Mouse (Mus musculus) lung, embryonic 16.5 days (tissue): ENCODE measurements at regions not wholly inside any gene's neighbourhood (a gene's known extent, or its start where the extent isn't known, plus 50 kb on each side); places are given as distances from the start of the nearest gene placed in this dataset.

Source experiments
- ATAC-seq: fragments of 200-750 bp; cut with Nextera tagmentation; 2 replicates; pipeline ENCODE4 v1.8.0; 2017; ENCODE audit warnings: low read depth, mild to moderate bottlenecking, moderate library complexity
- H3K27ac ChIP-seq: fragments of 300-500 bp; sonication (generic); 2 replicates; pipeline ENCODE4 v1.5.1; 2014; ENCODE audit warnings: mild to moderate bottlenecking, control low read depth, low read length
- H3K27me3 ChIP-seq: fragments of 300-500 bp; sonication (generic); 2 replicates; pipeline ENCODE4 v1.6.1; 2014; ENCODE audit warnings: low read depth, low read length, mixed read lengths; ENCODE audit not compliant: control insufficient read depth, insufficient read depth
- H3K36me3 ChIP-seq: fragments of 300-500 bp; sonication (generic); 2 replicates; pipeline ENCODE4 v1.6.1; 2014; ENCODE audit warnings: low read length; ENCODE audit not compliant: control insufficient read depth, insufficient read depth
- H3K4me1 ChIP-seq: fragments of 300-500 bp; sonication (generic); replicated peaks from 2 replicates; pipeline ENCODE4 v1.6.1; 2014; ENCODE audit warnings: low read length, mixed read lengths; ENCODE audit not compliant: control insufficient read depth, insufficient read depth
- H3K4me2 ChIP-seq: fragments of 300-500 bp; sonication (generic); 2 replicates; pipeline ENCODE4 v1.6.1; 2014; ENCODE audit warnings: low read depth, low read length, control low read depth
- H3K4me3 ChIP-seq: fragments of 300-500 bp; sonication (generic); 2 replicates; pipeline ENCODE4 v1.5.1; 2014; ENCODE audit warnings: mild to moderate bottlenecking, low read length, control low read depth
- H3K9ac ChIP-seq: fragments of 300-500 bp; sonication (generic); 2 replicates; pipeline ENCODE4 v1.6.1; 2014; ENCODE audit warnings: low read length, control low read depth
- H3K9me3 ChIP-seq: fragments of 300-500 bp; sonication (generic); 2 replicates; pipeline ENCODE4 v1.6.1; 2016; ENCODE audit warnings: low read length; ENCODE audit not compliant: control insufficient read depth
- WGBS: fragments of 180-500 bp; shearing (Covaris S2); extraction: QIAGEN DNeasy Blood & Tissue Kit; methylation state at CpG from one replicate; pipeline ENCODE4 v1.1.7; 2014; 5-methylcytosine and 5-hydroxymethylcytosine counted together

GRCm38 (mm10) chr10:97387196-97387876 lies 92.1 kb upstream of the Dcn start:
- Histone ChIP-seq H3K27ac (no peak overlapping the region), H3K4me1 (no peaks in the 10 kb centered on the region), H3K27me3 (no peaks in the 10 kb centered on the region), H3K9ac (no peak overlapping the region), H3K4me3 (no peak overlapping the region), H3K9me3 (no peaks in the 10 kb centered on the region), H3K36me3 (no peaks in the 10 kb centered on the region), H3K4me2 (no peak overlapping the region)
- 49% methylated on average over 3 of the region's 3 CpGs for WGBS
- ATAC-seq: no peak

- ATAC-seq: no peak
- Histone ChIP-seq H3K4me3 (no peak overlapping the region), H3K9me3 (no peaks in the 10 kb centered on the region), H3K4me2 (no peak overlapping the region), H3K9ac (no peak overlapping the region), H3K27ac (no peak overlapping the region), H3K36me3 (no peaks in the 10 kb centered on the region), H3K27me3 (no peaks in the 10 kb centered on the region), H3K4me1 (no peaks in the 10 kb centered on the region)
- WGBS: 64% methylated on average over 7 of the region's 7 CpGs
Observed at GRCm38 (mm10) chr10:97389647-97390590, 89.5 kb upstream of the Dcn start.

GRCm38 (mm10) chr10:97397062-97397771 lies 82.2 kb upstream of the Dcn start:
- H3K9ac ChIP-seq: no peak overlapping the region
- peak overlapping the region; percentile 84 for H3K27ac ChIP-seq
- WGBS: 28% methylated on average over 9 of the region's 9 CpGs
- H3K4me3 ChIP-seq: no peak overlapping the region
- no peaks in the 10 kb centered on the region for H3K27me3 ChIP-seq
- ATAC-seq: peak; percentile 81
- no peaks in the 10 kb centered on the region for H3K9me3 ChIP-seq
- H3K36me3 ChIP-seq: no peaks in the 10 kb centered on the region
- peaks cover 7% of the 10 kb centered on the region for H3K4me1 ChIP-seq
- 0 out of 2 replicates have a peak overlapping the region, but pooled peaks have one; percentile 3 for H3K4me2 ChIP-seq

GRCm38 (mm10) chr10:97397896-97398295 lies 81.5 kb upstream of the Dcn start:
- no peak overlapping the region for H3K4me3 ChIP-seq
- WGBS: 27% methylated on average over 2 of the region's 2 CpGs
- H3K4me1 ChIP-seq: peaks cover 8% of the 10 kb centered on the region
- no peaks in the 10 kb centered on the region for H3K36me3 ChIP-seq
- no peak for ATAC-seq
- peak overlapping the region; percentile 84; the same call in 1 of the 2 replicates for H3K27ac ChIP-seq
- no peaks in the 10 kb centered on the region for H3K27me3 ChIP-seq
- H3K9me3 ChIP-seq: no peaks in the 10 kb centered on the region
- H3K9ac ChIP-seq: no peak overlapping the region
- no peak overlapping the region for H3K4me2 ChIP-seq

- 78% methylated on average over 2 of the region's 2 CpGs for WGBS
- H3K27ac ChIP-seq: no peak overlapping the region
Observed at GRCm38 (mm10) chr10:97402524-97402923, 76.9 kb upstream of the Dcn start.

GRCm38 (mm10) chr10:97404076-97404787 lies 75.2 kb upstream of the Dcn start:
- Histone ChIP-seq H3K4me1 (0 out of 2 replicates have a peak, but pooled peaks cover 2% of the 10 kb centered on the region), H3K4me2 (no peak overlapping the region), H3K36me3 (no peaks in the 10 kb centered on the region), H3K4me3 (no peak overlapping the region), H3K27me3 (no peaks in the 10 kb centered on the region), H3K9me3 (no peaks in the 10 kb centered on the region), H3K9ac (no peak overlapping the region), H3K27ac (no peak overlapping the region)
- ATAC-seq: peak; percentile 65; the same call in 1 of the 2 replicates
- WGBS: 45% methylated on average over 2 of the region's 2 CpGs

More at GRCm38 (mm10) chr10:97402524-97402923, 76.9 kb upstream of the Dcn start:
- Histone ChIP-seq H3K27me3 (no peaks in the 10 kb centered on the region), H3K36me3 (no peaks in the 10 kb centered on the region), H3K4me2 (no peak overlapping the region), H3K4me1 (peaks cover 3% of the 10 kb centered on the region; the same call in 1 of the 2 replicates), H3K9me3 (no peaks in the 10 kb centered on the region), H3K4me3 (no peak overlapping the region), H3K9ac (no peak overlapping the region)
- ATAC-seq: no peak

GRCm38 (mm10) chr10:97409181-97409581 lies 70.2 kb upstream of the Dcn start:
- 3% methylated on average over 1 of the region's 1 CpGs for WGBS
- Histone ChIP-seq H3K4me2 (no peak overlapping the region), H3K4me1 (no peaks in the 10 kb centered on the region), H3K9ac (no peak overlapping the region), H3K36me3 (no peaks in the 10 kb centered on the region), H3K9me3 (no peaks in the 10 kb centered on the region), H3K27ac (no peak overlapping the region), H3K27me3 (no peaks in the 10 kb centered on the region), H3K4me3 (no peak overlapping the region)
- ATAC-seq: peak; percentile 54

- H3K9me3 ChIP-seq: no peaks in the 10 kb centered on the region
- WGBS: 75% methylated on average over 1 of the region's 1 CpGs
- no peaks in the 10 kb centered on the region for H3K27me3 ChIP-seq
- H3K9ac ChIP-seq: no peak overlapping the region
- no peaks in the 10 kb centered on the region for H3K4me1 ChIP-seq
- H3K36me3 ChIP-seq: no peaks in the 10 kb centered on the region
- no peak overlapping the region for H3K4me3 ChIP-seq
- H3K4me2 ChIP-seq: no peak overlapping the region
- no peak overlapping the region for H3K27ac ChIP-seq
- no peak for ATAC-seq
Observed at GRCm38 (mm10) chr10:97409909-97410308, 69.5 kb upstream of the Dcn start.
